Mouse (Mus musculus): ENCODE measurements at regions not wholly inside any gene's neighbourhood (a gene's known extent, or its start where the extent isn't known, plus 50 kb on each side); places are given as distances from the start of the nearest gene placed in this dataset.

DNA sequence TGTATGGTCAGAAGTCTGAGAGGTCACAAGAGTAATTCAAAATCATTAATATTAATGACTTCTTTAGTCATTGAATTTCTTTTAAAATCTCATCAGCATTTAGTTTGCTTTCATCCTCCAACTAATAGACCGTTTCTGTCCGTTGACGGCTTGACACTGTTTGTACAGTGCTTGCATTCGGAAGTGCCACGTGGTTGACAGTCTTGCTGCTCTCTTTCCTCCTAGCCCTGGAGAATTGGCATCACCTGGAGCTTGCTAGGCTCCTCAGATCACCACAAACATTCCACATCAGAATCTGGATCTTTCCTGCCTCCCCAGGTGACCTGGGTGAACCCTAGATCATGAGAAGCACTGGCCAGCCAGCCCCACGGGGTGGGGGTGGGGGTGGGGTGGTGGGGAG, 192.3 kb upstream of the Ccdc54 start:
- TF ChIP-seq CTCF (IDR thresholded peaks at IDR 0.05) (no peak), POLR2A (IDR thresholded peaks at IDR 0.05; ENCODE audit: insufficient read depth, low read depth, low read length) (no peak), EP300 (IDR thresholded peaks at IDR 0.05; ENCODE audit: insufficient read depth, low read depth, low read length) (no peak)
